Mouse (Mus musculus) CH12.LX (cell line): ENCODE results near the gene Zswim5.

Experiments used
- CHD2 ChIP-seq: IDR thresholded peaks from 2 replicates; pipeline ENCODE4 v1.6.1; 2011; ENCODE audit warnings: low read length, improper control_type of control experiment
- CTCF ChIP-seq, 2 experiments: IDR thresholded peaks in 1 of 2; conservative IDR thresholded peaks in 1 of 2; 2 replicates each; pipeline ENCODE4 v1.5.1; 2011 to 2012; ENCODE audit warnings: low read depth in 2 of 2, low read length in 2 of 2, improper control_type of control experiment in 1 of 2, inconsistent platforms in 1 of 2, mild to moderate bottlenecking in 1 of 2, moderate library complexity in 1 of 2
- KAT2A ChIP-seq: IDR thresholded peaks from 2 replicates; pipeline ENCODE4 v1.6.1; 2012; ENCODE audit warnings: low read length, improper control_type of control experiment, inconsistent platforms; ENCODE audit not compliant: insufficient replicate concordance
- MAFK ChIP-seq: IDR thresholded peaks from 2 replicates; pipeline ENCODE4 v1.6.1; 2011; ENCODE audit warnings: low read length, improper control_type of control experiment; ENCODE audit not compliant: insufficient replicate concordance
- MAX ChIP-seq: IDR thresholded peaks from 2 replicates; pipeline ENCODE4 v1.6.1; 2011; ENCODE audit warnings: low read length, improper control_type of control experiment
- POLR2A ChIP-seq: IDR thresholded peaks from 2 replicates; pipeline ENCODE4 v1.6.1; 2011; ENCODE audit warnings: low read depth, mild to moderate bottlenecking, improper control_type of control experiment, low read length
- POLR2AphosphoS2 ChIP-seq: IDR thresholded peaks from 2 replicates; pipeline ENCODE4 v1.6.1; 2011; ENCODE audit warnings: low read depth, low read length, improper control_type of control experiment
- SMC3 ChIP-seq: IDR thresholded peaks from 2 replicates; pipeline ENCODE4 v1.6.1; 2011; ENCODE audit warnings: low read depth, low read length, improper control_type of control experiment
- ZKSCAN1 ChIP-seq: IDR thresholded peaks from 2 replicates; pipeline ENCODE4 v1.6.1; 2012; ENCODE audit warnings: low read depth, inconsistent platforms, low read length, improper control_type of control experiment, borderline replicate concordance
- ZNF384 ChIP-seq: IDR thresholded peaks from 2 replicates; pipeline ENCODE4 v1.6.1; 2012; ENCODE audit warnings: low read depth, low read length, improper control_type of control experiment, inconsistent platforms

- TF ChIP-seq MAX: no peak
- no peak for TF ChIP-seq CHD2
- no peak for TF ChIP-seq CTCF (conservative IDR thresholded peaks at IDR 0.05 in 1 of 2, IDR thresholded peaks at IDR 0.05 in 1 of 2; ENCODE audit: low read depth in 2 of 2, low read length in 2 of 2)
- no peak for TF ChIP-seq ZKSCAN1
- TF ChIP-seq MAFK: no peak
- no peak for TF ChIP-seq KAT2A
- TF ChIP-seq SMC3: no peak
- no peak for TF ChIP-seq ZNF384
- TF ChIP-seq POLR2AphosphoS2: no peak
- no peak for TF ChIP-seq POLR2A
Measured at GRCm38 (mm10) chr4:116999513-117000154, 122.5 kb downstream of the Zswim5 start.
